Mouse (Mus musculus): Measurements from ENCODE around the gene Spem1. TPM values are rescaled to one million over a fixed set of nuclear protein-coding genes. Genes with fewer than 3 reads are reported as not detected.

Gene Spem1
- 0.27 TPM in 1 of 2 replicates, not detected in the other for total RNA-seq (2012; rRNA removed)

DNA sequence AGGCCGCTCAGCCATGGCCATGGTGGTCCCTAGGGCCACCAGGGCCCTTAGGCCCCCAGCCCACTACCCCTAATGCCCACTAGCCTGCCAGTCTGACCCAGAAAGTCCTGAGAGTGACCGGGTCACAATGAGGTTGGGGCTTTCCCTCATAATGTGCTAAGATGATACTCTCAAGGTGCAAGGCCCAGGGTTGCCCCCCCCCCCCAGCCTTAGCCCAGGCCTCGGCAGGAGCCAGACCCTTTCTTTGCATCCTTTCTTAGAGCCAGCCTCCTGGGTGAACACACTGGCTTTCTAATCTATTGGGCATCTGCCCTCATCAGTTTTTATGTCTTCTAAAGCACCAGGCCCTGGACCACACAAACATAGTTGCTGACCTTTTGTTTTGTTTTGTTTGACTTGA lies at the start of gene Spem1:
Spem1 (minus strand) TSS at position 101 of the 400 bp plus-strand sequence.
- H3K9ac ChIP-seq (ENCODE audit: insufficient read depth, low read depth, low read length, poor library complexity, severe bottlenecking) = no peak within 1 kb of the TSS
- no peaks in the 10 kb centered on the region for H3K9me3 ChIP-seq (ENCODE audit: control insufficient read depth, insufficient read depth, low read depth, low read length)
- no peak within 1 kb of the TSS for H3K27ac ChIP-seq (ENCODE audit: insufficient read depth, low read depth, low read length, poor library complexity, severe bottlenecking)
- DNase-seq (ENCODE audit: low read depth, low spot score) = no peak
- in situ Hi-C loops (cut with MboI; ENCODE audit: low sequenced_read_pairs in 2 of 2, unreplicated experiment in 2 of 2) = no loop called here
- peaks cover 0 to 12% of the 10 kb centered on the region in 2 experiments; a peak in 1 of 4 replicates for H3K4me1 ChIP-seq (ENCODE audit: control insufficient read depth in 2 of 2, insufficient read depth in 2 of 2, low read length in 2 of 2, poor library complexity in 1 of 2)
- no peak for TF ChIP-seq MAFK (IDR thresholded peaks at IDR 0.05; ENCODE audit: insufficient read depth, low read depth, low read length)
- no peak for TF ChIP-seq CHD2 (IDR thresholded peaks at IDR 0.05; ENCODE audit: low read depth, low read length)
- no peak for TF ChIP-seq ZNF384 (IDR thresholded peaks at IDR 0.05; ENCODE audit: low read depth, low read length)
- no peak for TF ChIP-seq HCFC1 (IDR thresholded peaks at IDR 0.05; ENCODE audit: borderline replicate concordance, insufficient read depth, low read length)
- peaks cover 9% of the 10 kb centered on the region; the same call in 1 of the 2 replicates for H3K36me3 ChIP-seq (ENCODE audit: control insufficient read depth, insufficient read depth, low read length, poor library complexity, severe bottlenecking)
- no peak within 1 kb of the TSS for H3K4me3 ChIP-seq (ENCODE audit: insufficient read depth in 1 of 2, low read depth in 1 of 2, low read length in 2 of 2, poor library complexity in 1 of 2, severe bottlenecking in 1 of 2)

DNA sequence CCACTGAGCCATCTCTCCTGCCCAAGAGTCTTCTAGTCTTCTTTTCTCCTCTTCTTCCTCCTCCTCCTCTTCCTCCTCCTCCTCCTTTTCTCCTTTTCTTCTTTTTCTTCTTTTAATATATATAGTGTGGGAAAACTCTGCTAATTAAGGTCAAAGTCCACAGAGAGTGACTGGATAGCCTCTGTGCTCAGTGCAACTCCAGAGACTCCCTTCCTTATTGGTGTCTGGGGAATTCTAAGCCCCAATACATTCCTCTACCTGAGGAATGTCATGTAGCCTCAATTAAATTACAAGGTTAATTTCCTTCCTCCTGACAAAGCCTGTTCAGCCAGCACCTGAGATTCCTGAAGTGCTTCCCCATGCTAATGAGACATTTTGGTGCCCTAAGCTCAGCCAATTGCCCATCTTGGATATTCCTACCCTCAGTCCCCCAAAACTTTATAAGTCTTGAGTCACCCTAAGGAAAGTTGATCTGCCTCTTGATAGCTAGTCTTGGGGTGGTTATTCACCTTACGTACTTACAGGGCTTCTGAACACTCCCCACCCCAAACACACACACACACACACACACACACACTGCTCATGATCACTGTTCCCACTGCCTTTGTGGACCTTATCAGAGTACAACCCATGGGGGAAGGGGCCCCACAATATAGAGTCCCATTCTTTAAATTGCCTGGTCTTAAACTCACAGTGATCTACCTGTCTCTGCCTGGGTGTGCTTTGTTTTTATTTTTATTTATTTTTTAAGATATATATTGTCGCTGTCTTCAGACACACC lies 48.5 kb upstream of the Spem1 start:
- Histone ChIP-seq H3K36me3 (ENCODE audit: control insufficient read depth, insufficient read depth, low read length, poor library complexity, severe bottlenecking) (no peaks in the 10 kb centered on the region), H3K9me3 (ENCODE audit: control insufficient read depth, insufficient read depth, low read depth, low read length) (no peaks in the 10 kb centered on the region), H3K9ac (ENCODE audit: insufficient read depth, low read depth, low read length, poor library complexity, severe bottlenecking) (no peak overlapping the region), H3K4me3 (ENCODE audit: insufficient read depth in 1 of 2, low read depth in 1 of 2, low read length in 2 of 2, poor library complexity in 1 of 2, severe bottlenecking in 1 of 2) (no peak overlapping the region), H3K27ac (ENCODE audit: insufficient read depth, low read depth, low read length, poor library complexity, severe bottlenecking) (no peak overlapping the region), H3K4me1 (ENCODE audit: control insufficient read depth in 2 of 2, insufficient read depth in 2 of 2, low read length in 2 of 2, poor library complexity in 1 of 2) (peaks cover 2 to 5% of the 10 kb centered on the region in 2 experiments; a peak in 1 of 4 replicates)
- TF ChIP-seq MAFK (IDR thresholded peaks at IDR 0.05; ENCODE audit: insufficient read depth, low read depth, low read length) = no peak
- no peak for TF ChIP-seq HCFC1 (IDR thresholded peaks at IDR 0.05; ENCODE audit: borderline replicate concordance, insufficient read depth, low read length)
- no peak for TF ChIP-seq ZNF384 (IDR thresholded peaks at IDR 0.05; ENCODE audit: low read depth, low read length)
- no peak for TF ChIP-seq ZC3H11A (IDR thresholded peaks at IDR 0.05; ENCODE audit: borderline replicate concordance, low read depth, low read length)
- in situ Hi-C loops (cut with MboI; ENCODE audit: low sequenced_read_pairs in 2 of 2, unreplicated experiment in 2 of 2) = loop anchor here in 1 of 2 experiments (10.0 kb wide), 1 partner anchor 66 kb away; the partner anchor contains the start of genes Fgf11 and Tmem102
- DNase-seq (ENCODE audit: low read depth, low spot score) = no peak

DNA sequence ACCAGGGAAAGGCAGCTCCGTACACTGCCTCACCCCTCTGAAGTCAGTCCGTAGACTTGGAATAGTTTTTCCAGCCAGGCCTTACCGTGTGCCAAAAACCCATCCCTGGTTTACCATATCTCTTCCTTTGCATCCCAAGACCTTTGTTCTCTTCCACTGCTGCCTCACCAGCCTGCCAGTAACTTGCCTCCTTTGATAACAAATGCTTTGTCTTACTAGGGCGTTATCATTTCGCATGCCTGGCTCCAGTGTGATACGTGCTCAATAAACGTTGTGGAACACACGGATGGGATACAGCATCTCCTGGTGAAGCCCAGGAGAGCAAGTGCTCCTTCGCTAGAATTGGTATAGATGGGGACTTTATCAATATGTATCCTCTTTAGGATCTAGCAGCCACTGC lies 45.4 kb upstream of the Spem1 start:
- no peak overlapping the region for H3K4me3 ChIP-seq (ENCODE audit: insufficient read depth in 1 of 2, low read depth in 1 of 2, low read length in 2 of 2, poor library complexity in 1 of 2, severe bottlenecking in 1 of 2)
- in situ Hi-C loops (cut with MboI; ENCODE audit: low sequenced_read_pairs in 2 of 2, unreplicated experiment in 2 of 2) = no loop called here
- DNase-seq (ENCODE audit: low read depth, low spot score) = no peak
- no peaks in the 10 kb centered on the region for H3K36me3 ChIP-seq (ENCODE audit: control insufficient read depth, insufficient read depth, low read length, poor library complexity, severe bottlenecking)
- H3K9ac ChIP-seq (ENCODE audit: insufficient read depth, low read depth, low read length, poor library complexity, severe bottlenecking) = no peak overlapping the region
- TF ChIP-seq ZC3H11A (IDR thresholded peaks at IDR 0.05; ENCODE audit: borderline replicate concordance, low read depth, low read length) (no peak), ZNF384 (IDR thresholded peaks at IDR 0.05; ENCODE audit: low read depth, low read length) (no peak), HCFC1 (IDR thresholded peaks at IDR 0.05; ENCODE audit: borderline replicate concordance, insufficient read depth, low read length) (no peak), CHD2 (IDR thresholded peaks at IDR 0.05; ENCODE audit: low read depth, low read length) (no peak), MAFK (IDR thresholded peaks at IDR 0.05; ENCODE audit: insufficient read depth, low read depth, low read length) (no peak)
- peaks cover 2 to 5% of the 10 kb centered on the region in 2 experiments; a peak in 2 of 4 replicates for H3K4me1 ChIP-seq (ENCODE audit: control insufficient read depth in 2 of 2, insufficient read depth in 2 of 2, low read length in 2 of 2, poor library complexity in 1 of 2)
- H3K27ac ChIP-seq (ENCODE audit: insufficient read depth, low read depth, low read length, poor library complexity, severe bottlenecking) = no peak overlapping the region
- no peaks in the 10 kb centered on the region for H3K9me3 ChIP-seq (ENCODE audit: control insufficient read depth, insufficient read depth, low read depth, low read length)

DNA sequence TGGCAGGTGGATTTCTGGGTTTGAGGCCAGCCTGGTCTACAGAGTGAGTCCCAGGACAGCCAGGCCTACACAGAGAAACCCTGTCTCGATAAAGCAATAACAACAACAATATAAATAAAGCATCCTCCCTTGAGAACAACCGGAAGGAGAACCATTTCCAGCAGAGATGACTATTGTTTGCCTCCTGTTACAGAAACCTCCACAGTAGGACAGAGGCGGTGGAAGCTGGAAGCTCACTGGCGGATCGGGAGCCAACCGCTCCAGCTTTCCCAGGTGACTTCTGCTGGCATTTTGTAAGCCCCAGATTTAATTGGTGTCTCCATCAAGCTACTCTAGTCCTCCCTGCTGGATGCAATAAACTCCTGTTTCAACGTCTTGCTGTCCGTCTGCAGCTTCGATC lies 43.6 kb upstream of the Spem1 start:
- in situ Hi-C loops (cut with MboI; ENCODE audit: low sequenced_read_pairs in 2 of 2, unreplicated experiment in 2 of 2) = no loop called here
- Histone ChIP-seq H3K9me3 (ENCODE audit: control insufficient read depth, insufficient read depth, low read depth, low read length) (no peaks in the 10 kb centered on the region), H3K4me1 (ENCODE audit: control insufficient read depth in 2 of 2, insufficient read depth in 2 of 2, low read length in 2 of 2, poor library complexity in 1 of 2) (peaks cover 2 to 5% of the 10 kb centered on the region in 2 experiments; a peak in 2 of 4 replicates), H3K9ac (ENCODE audit: insufficient read depth, low read depth, low read length, poor library complexity, severe bottlenecking) (no peak overlapping the region), H3K4me3 (ENCODE audit: insufficient read depth in 1 of 2, low read depth in 1 of 2, low read length in 2 of 2, poor library complexity in 1 of 2, severe bottlenecking in 1 of 2) (no peak overlapping the region), H3K27ac (ENCODE audit: insufficient read depth, low read depth, low read length, poor library complexity, severe bottlenecking) (no peak overlapping the region), H3K36me3 (ENCODE audit: control insufficient read depth, insufficient read depth, low read length, poor library complexity, severe bottlenecking) (no peaks in the 10 kb centered on the region)
- no peak for DNase-seq (ENCODE audit: low read depth, low spot score)
- TF ChIP-seq MAFK (IDR thresholded peaks at IDR 0.05; ENCODE audit: insufficient read depth, low read depth, low read length) = no peak
- no peak for TF ChIP-seq HCFC1 (IDR thresholded peaks at IDR 0.05; ENCODE audit: borderline replicate concordance, insufficient read depth, low read length)
- no peak for TF ChIP-seq ZNF384 (IDR thresholded peaks at IDR 0.05; ENCODE audit: low read depth, low read length)
- TF ChIP-seq ZC3H11A (IDR thresholded peaks at IDR 0.05; ENCODE audit: borderline replicate concordance, low read depth, low read length) = no peak
- TF ChIP-seq CHD2 (IDR thresholded peaks at IDR 0.05; ENCODE audit: low read depth, low read length) = no peak
